ENCODE assay signal across 8 mouse cellular contexts in genomic region chr1:136142336-136142735, GRCm38 (mm10). TPM values are rescaled to one million over a fixed set of nuclear protein-coding genes. Genes with fewer than 3 reads are reported as not detected.
A peak's percentile ranks its signal among the peaks of the same experiment; 100 is the strongest.
DNase-seq lines count a peak whose midpoint lies in the region; ATAC-seq and TF ChIP-seq lines count a peak whose summit lies in the region.

No protein-coding gene starts in this region.

- H3K4me3 ChIP-seq in forebrain, embryonic 10.5 days: no peak overlapping the region
- H3K4me3 ChIP-seq in forebrain, embryonic 11.5 days (ENCODE audit: low read depth, low read length): no peak overlapping the region
- no peak overlapping the region for H3K4me3 ChIP-seq in stomach, embryonic 14.5 days (ENCODE audit: low read depth, low read length)
- H3K4me3 ChIP-seq in stomach, postnatal 0 days (ENCODE audit: low read depth, low read length): no peak overlapping the region
- H3K4me3 ChIP-seq in liver, embryonic 12.5 days: no peak overlapping the region

- no peak for ATAC-seq in forebrain, embryonic 11.5 days (replicated peaks; ENCODE audit: low FRiP score)
- no peak for ATAC-seq in stomach, embryonic 14.5 days (ENCODE audit: insufficient number of reproducible peaks, insufficient read depth, low FRiP score, low read depth)
- no peak for ATAC-seq in stomach, postnatal 0 days (ENCODE audit: low FRiP score, low TSS enrichment)
- no peak for ATAC-seq in liver, embryonic 12.5 days
- ATAC-seq in activated CD4-positive, CD25-positive, alpha-beta regulatory T cell, adult 4 months: no peak

- no peaks in the 10 kb centered on the region for H3K9me3 ChIP-seq in forebrain, embryonic 10.5 days
- no peaks in the 10 kb centered on the region for H3K9me3 ChIP-seq in forebrain, embryonic 11.5 days (ENCODE audit: control insufficient read depth, low read length)
- no peaks in the 10 kb centered on the region for H3K9me3 ChIP-seq in stomach, embryonic 14.5 days (ENCODE audit: control insufficient read depth, low read depth, low read length)
- no peaks in the 10 kb centered on the region for H3K9me3 ChIP-seq in stomach, postnatal 0 days (ENCODE audit: control insufficient read depth, low read length)
- H3K9me3 ChIP-seq in liver, embryonic 12.5 days (replicated peaks): no peaks in the 10 kb centered on the region

- no peak for TF ChIP-seq EP300 in stomach, postnatal 0 days (optimal IDR thresholded peaks at IDR 0.05)

- H3K27me3 ChIP-seq in forebrain, embryonic 10.5 days (ENCODE audit: poor library complexity, severe bottlenecking): peaks cover 19% of the 10 kb centered on the region
- no peaks in the 10 kb centered on the region for H3K27me3 ChIP-seq in forebrain, embryonic 11.5 days (ENCODE audit: control insufficient read depth, insufficient read depth, low read length)
- H3K27me3 ChIP-seq in stomach, embryonic 14.5 days (ENCODE audit: control insufficient read depth, insufficient read depth, low read length): no peaks in the 10 kb centered on the region
- no peaks in the 10 kb centered on the region for H3K27me3 ChIP-seq in stomach, postnatal 0 days (ENCODE audit: control insufficient read depth, insufficient read depth, low read length)
- no peaks in the 10 kb centered on the region for H3K27me3 ChIP-seq in liver, embryonic 12.5 days (replicated peaks)

- H3K27ac ChIP-seq in forebrain, embryonic 10.5 days: 0 out of 2 replicates have a peak overlapping the region, but pooled peaks have one; percentile 45
- H3K27ac ChIP-seq in forebrain, embryonic 11.5 days (ENCODE audit: low read depth, low read length): no peak overlapping the region; the same call in 1 of the 2 replicates
- 0 out of 2 replicates have a peak overlapping the region, but pooled peaks have one; percentile 10 for H3K27ac ChIP-seq in stomach, embryonic 14.5 days (ENCODE audit: low read length)
- no peak overlapping the region for H3K27ac ChIP-seq in stomach, postnatal 0 days (replicated peaks)
- H3K27ac ChIP-seq in liver, embryonic 12.5 days: peak overlapping the region; percentile 52

- no peak overlapping the region for H3K4me2 ChIP-seq in forebrain, embryonic 11.5 days (ENCODE audit: low read depth, low read length, severe bottlenecking)
- no peak overlapping the region for H3K4me2 ChIP-seq in stomach, embryonic 14.5 days (replicated peaks; ENCODE audit: low read depth, low read length)
- no peak overlapping the region for H3K4me2 ChIP-seq in stomach, postnatal 0 days (replicated peaks; ENCODE audit: low read depth)
- no peak overlapping the region for H3K4me2 ChIP-seq in liver, embryonic 12.5 days

- H3K4me1 ChIP-seq in forebrain, embryonic 10.5 days: peaks cover 71% of the 10 kb centered on the region
- H3K4me1 ChIP-seq in forebrain, embryonic 11.5 days (replicated peaks; ENCODE audit: control insufficient read depth, insufficient read depth, low read length): peaks cover 29% of the 10 kb centered on the region; the same call in 1 of the 2 replicates
- peaks cover 23% of the 10 kb centered on the region for H3K4me1 ChIP-seq in stomach, embryonic 14.5 days (ENCODE audit: control insufficient read depth, insufficient read depth, low read length)
- peaks cover 4% of the 10 kb centered on the region for H3K4me1 ChIP-seq in stomach, postnatal 0 days (replicated peaks; ENCODE audit: control insufficient read depth, insufficient read depth)
- H3K4me1 ChIP-seq in liver, embryonic 12.5 days: peaks cover 83% of the 10 kb centered on the region

- peaks cover 23% of the 10 kb centered on the region for H3K36me3 ChIP-seq in forebrain, embryonic 10.5 days (replicated peaks)
- H3K36me3 ChIP-seq in forebrain, embryonic 11.5 days (ENCODE audit: control insufficient read depth, insufficient read depth, low read length): no peaks in the 10 kb centered on the region
- no peaks in the 10 kb centered on the region; the same call in 1 of the 2 replicates for H3K36me3 ChIP-seq in stomach, embryonic 14.5 days (ENCODE audit: control insufficient read depth, insufficient read depth, low read length)
- H3K36me3 ChIP-seq in stomach, postnatal 0 days (ENCODE audit: control insufficient read depth, insufficient read depth, low read length): no peaks in the 10 kb centered on the region
- peaks cover 17% of the 10 kb centered on the region for H3K36me3 ChIP-seq in liver, embryonic 12.5 days

- H3K9ac ChIP-seq in forebrain, embryonic 11.5 days (ENCODE audit: low read length): no peak overlapping the region
- H3K9ac ChIP-seq in stomach, embryonic 14.5 days (replicated peaks; ENCODE audit: low read depth, low read length): no peak overlapping the region
- no peak overlapping the region for H3K9ac ChIP-seq in stomach, postnatal 0 days (ENCODE audit: low read length)
- no peak overlapping the region for H3K9ac ChIP-seq in liver, embryonic 12.5 days

- no peak for TF ChIP-seq CTCF in stomach, postnatal 0 days (IDR thresholded peaks at IDR 0.05; ENCODE audit: low read depth)

- DNase-seq in forebrain, embryonic 10.5 days (ENCODE audit: extremely low spot score, low spot score): no peak
- no peak for DNase-seq in forebrain, embryonic 11.5 days (ENCODE audit: low spot score)
- DNase-seq in stomach, postnatal 0 days (ENCODE audit: low spot score): no peak
- DNase-seq in heart, adult 18-20 months: no peak
- no peak for DNase-seq in lung, adult 18-20 months

- WGBS in forebrain, embryonic 10.5 days: 68% methylated on average over 6 of the region's 6 CpGs
- WGBS in forebrain, embryonic 11.5 days: 58% methylated on average over 6 of the region's 6 CpGs
- WGBS in stomach, embryonic 14.5 days: 45% methylated on average over 6 of the region's 6 CpGs
- WGBS in stomach, postnatal 0 days: 66% methylated on average over 6 of the region's 6 CpGs
- 49% methylated on average over 6 of the region's 6 CpGs for WGBS in liver, embryonic 12.5 days (ENCODE audit: insufficient replicate concordance)

RNA-seq across cellular contexts. Expression of gene Kif21b, which starts 11.1 kb away (rescaled TPM):
- polyA plus RNA-seq in forebrain, embryonic 10.5 days (2016; fragmentation: Nextera tagmentation; extraction: Ambion mirVana): 5.8 and 8.8 TPM in 2 replicates
- 16.4 and 19.1 TPM in 2 replicates for polyA plus RNA-seq in forebrain, embryonic 11.5 days (2014; fragmentation: Nextera tagmentation; extraction: Ambion mirVana)
- polyA plus RNA-seq in stomach, embryonic 14.5 days (2014; fragmentation: Nextera tagmentation; extraction: Ambion mirVana): 3.2 and 4.4 TPM in 2 replicates
- 0.29 and 0.36 TPM in 2 replicates for polyA plus RNA-seq in stomach, postnatal 0 days (2015; fragmentation: Nextera tagmentation; extraction: Ambion mirVana)
- 2.9 and 3.6 TPM in 2 replicates for polyA plus RNA-seq in liver, embryonic 12.5 days (2016; fragmentation: Nextera tagmentation; extraction: Ambion mirVana)
- 10 to 100 TPM; 26.6 to 31.2 TPM for polyA plus RNA-seq in activated CD4-positive, CD25-positive, alpha-beta regulatory T cell, adult 4 months (2017; shearing (Covaris generic))
- 1 to 10 TPM in 1 of 2 experiments, under 1 TPM in 1; 0.77 to 2.6 TPM for total RNA-seq in heart, adult 18-20 months (2021)

Comparison
In these comparisons a context has a peak if more than half of its experiments do, and no peak if none do; other contexts are left out.
1. H3K27ac ChIP-seq: peak in forebrain, embryonic 10.5 days (single experiment), stomach, embryonic 14.5 days (single experiment) and liver, embryonic 12.5 days (single experiment); none in forebrain, embryonic 11.5 days (single experiment) and stomach, postnatal 0 days (single experiment).